Mouse (Mus musculus): ENCODE measurements around the gene Lmo7. TPM values are rescaled to one million over a fixed set of nuclear protein-coding genes. Genes with fewer than 3 reads are reported as not detected.

Lmo7 gene
- polyA plus RNA-seq, 1 experiment from 2014 or later: 0.98 TPM

DNA sequence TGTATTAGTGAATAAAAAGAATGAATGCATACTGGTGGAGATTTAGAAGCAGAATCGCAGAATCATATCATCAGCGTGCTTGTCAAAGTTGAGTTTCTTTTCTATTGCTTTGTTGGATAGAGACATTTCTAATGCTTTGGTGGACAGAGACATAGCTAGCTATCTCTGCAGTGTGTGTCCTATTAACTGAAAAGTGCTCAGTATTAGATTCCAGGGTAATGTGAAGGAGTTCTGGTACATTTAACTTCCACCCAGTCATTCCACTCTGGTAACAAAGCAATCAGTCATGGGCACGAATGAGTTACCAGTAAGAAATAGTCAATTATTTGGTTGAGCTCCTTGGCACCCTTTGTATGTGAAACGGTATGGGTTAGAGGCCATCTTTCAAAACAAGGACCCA, 76.8 kb downstream of the Lmo7 start:
- Histone ChIP-seq H3K4me2 (no peak overlapping the region), H3K4me1 (replicated peaks) (no peaks in the 10 kb centered on the region), H3K9ac (no peak overlapping the region), H3K4me3 (no peak overlapping the region), H3K27ac (replicated peaks) (no peak overlapping the region), H3K27me3 (no peaks in the 10 kb centered on the region), H3K36me3 (no peaks in the 10 kb centered on the region), H3K9me3 (no peaks in the 10 kb centered on the region)
- WGBS: 52% methylated on average over 4 of the region's 4 CpGs
- no peak for ATAC-seq (ENCODE audit: low read depth)

DNA sequence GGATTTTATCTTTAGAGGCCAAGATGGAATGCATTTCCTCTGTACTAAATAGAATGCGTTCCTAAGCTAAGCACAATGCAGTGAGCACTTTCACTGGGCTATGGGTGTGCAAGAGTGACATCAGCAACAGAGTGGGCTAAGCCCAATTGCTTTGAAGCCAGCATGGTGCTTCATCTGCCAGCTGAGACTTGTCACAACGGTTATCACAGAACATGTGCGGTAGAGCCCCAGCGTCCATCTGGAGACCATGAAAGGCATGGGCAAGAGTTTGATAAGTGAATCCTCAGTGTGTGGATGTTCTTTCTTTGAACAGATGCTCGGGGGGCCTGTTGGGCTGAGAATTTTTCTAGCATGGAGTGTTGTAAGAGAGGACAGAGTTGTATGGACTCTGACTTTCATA, 86.7 kb downstream of the Lmo7 start:
- H3K27me3 ChIP-seq: no peaks in the 10 kb centered on the region
- H3K9me3 ChIP-seq: no peaks in the 10 kb centered on the region
- WGBS: 81% methylated on average over 5 of the region's 5 CpGs
- H3K36me3 ChIP-seq: no peaks in the 10 kb centered on the region
- no peaks in the 10 kb centered on the region for H3K4me1 ChIP-seq (replicated peaks)
- H3K9ac ChIP-seq: no peak overlapping the region
- no peak overlapping the region for H3K27ac ChIP-seq (replicated peaks)
- no peak overlapping the region for H3K4me2 ChIP-seq
- ATAC-seq (ENCODE audit: low read depth): no peak
- H3K4me3 ChIP-seq: no peak overlapping the region

DNA sequence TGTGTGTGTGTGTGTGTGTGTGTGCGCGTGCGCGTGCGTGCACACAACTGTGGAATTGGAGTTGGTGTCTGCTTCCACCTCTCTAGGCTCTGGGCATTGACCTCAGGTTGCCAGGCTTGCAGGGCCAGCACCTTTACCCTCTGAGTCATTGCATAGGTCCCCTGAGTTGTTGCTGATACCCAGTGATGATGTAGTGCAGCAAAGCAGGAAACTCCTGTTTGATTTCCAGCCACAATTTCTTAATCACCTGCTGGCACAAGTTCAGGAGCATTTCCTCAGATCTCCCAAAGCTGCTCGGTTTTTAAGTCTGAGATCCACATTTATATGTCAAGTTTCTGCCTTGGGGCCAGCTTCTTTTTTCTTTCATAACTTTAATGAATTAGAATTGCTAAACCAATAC, 92.6 kb downstream of the Lmo7 start:
- no peaks in the 10 kb centered on the region for H3K4me1 ChIP-seq (replicated peaks)
- no peak overlapping the region for H3K9ac ChIP-seq
- no peak overlapping the region for H3K4me2 ChIP-seq
- H3K27me3 ChIP-seq: no peaks in the 10 kb centered on the region
- 87% methylated on average over 6 of the region's 6 CpGs for WGBS
- no peak overlapping the region for H3K4me3 ChIP-seq
- no peak overlapping the region for H3K27ac ChIP-seq (replicated peaks)
- ATAC-seq (ENCODE audit: low read depth): no peak
- H3K9me3 ChIP-seq: no peaks in the 10 kb centered on the region
- H3K36me3 ChIP-seq: no peaks in the 10 kb centered on the region

DNA sequence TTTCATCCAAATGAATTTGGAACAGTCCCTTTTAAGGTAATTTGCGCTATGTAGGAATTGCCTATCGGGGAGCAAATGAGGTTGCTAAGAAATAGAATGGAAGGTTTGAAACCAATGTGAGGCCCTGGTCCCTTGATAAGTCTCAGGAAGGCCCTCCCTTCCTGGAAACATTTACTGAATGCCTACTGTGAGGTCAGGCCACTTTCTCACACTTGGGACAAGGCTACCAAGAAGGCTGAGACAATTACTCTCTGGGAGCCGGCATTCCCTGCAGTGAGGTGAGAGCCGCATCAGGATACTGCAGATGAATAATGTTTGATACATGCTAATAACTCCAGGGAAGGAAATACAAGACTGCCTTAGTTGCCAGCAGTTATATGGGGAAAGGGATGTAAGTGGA, 93.1 kb downstream of the Lmo7 start:
- 58% methylated on average over 4 of the region's 4 CpGs for WGBS
- ATAC-seq (ENCODE audit: low read depth): no peak
- no peak overlapping the region for H3K9ac ChIP-seq
- H3K9me3 ChIP-seq: no peaks in the 10 kb centered on the region
- no peaks in the 10 kb centered on the region for H3K4me1 ChIP-seq (replicated peaks)
- H3K4me2 ChIP-seq: no peak overlapping the region
- no peaks in the 10 kb centered on the region for H3K36me3 ChIP-seq
- H3K27ac ChIP-seq (replicated peaks): no peak overlapping the region
- no peak overlapping the region for H3K4me3 ChIP-seq
- H3K27me3 ChIP-seq: no peaks in the 10 kb centered on the region

DNA sequence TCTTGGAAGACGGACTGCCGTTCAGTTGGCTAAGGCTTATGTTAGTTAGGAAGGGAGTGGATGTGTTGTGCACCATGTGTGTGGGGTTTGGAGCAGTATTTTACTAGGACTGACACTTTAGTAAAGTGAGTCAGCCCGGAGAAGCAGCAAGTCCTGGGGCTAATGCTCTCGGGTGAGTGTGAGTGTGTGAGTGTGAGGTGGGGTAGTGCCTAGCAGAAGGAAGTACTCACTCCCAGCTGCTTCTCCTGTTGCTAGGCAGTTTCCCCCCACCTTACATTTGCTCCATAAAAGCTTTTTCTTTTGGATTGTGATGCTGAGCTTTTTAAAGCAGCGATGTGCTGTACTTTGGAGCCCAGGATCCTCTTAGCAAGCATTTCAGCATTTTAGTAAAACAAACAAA, 99.9 kb downstream of the Lmo7 start:
- Histone ChIP-seq H3K36me3 (no peaks in the 10 kb centered on the region), H3K4me3 (no peak overlapping the region), H3K9ac (no peak overlapping the region), H3K27me3 (no peaks in the 10 kb centered on the region), H3K27ac (replicated peaks) (no peak overlapping the region), H3K4me2 (no peak overlapping the region), H3K9me3 (no peaks in the 10 kb centered on the region), H3K4me1 (replicated peaks) (no peaks in the 10 kb centered on the region)
- 69% methylated on average over 5 of the region's 5 CpGs for WGBS
- ATAC-seq (ENCODE audit: low read depth): no peak

DNA sequence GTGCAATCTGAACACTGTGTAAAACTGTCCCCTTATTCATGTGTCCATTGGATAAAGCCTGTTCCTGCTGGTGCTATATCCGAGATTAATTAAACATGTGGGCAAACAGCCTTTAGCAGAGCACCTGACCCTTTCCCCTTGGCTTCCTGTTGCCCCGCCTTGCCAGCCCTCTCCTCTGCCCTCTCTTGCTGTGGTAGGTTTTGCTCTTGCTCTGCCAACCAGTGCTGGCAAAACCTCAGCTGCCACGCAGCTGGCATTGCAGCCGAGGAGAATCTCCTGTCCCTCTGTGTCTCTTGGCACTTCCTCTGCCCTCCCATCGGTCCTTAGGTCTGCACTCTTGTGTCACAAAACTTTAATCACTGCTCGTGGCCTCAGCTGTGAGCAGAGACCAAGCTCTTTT, 100.4 kb downstream of the Lmo7 start:
- Histone ChIP-seq H3K4me3 (no peak overlapping the region), H3K4me2 (no peak overlapping the region), H3K27ac (replicated peaks) (no peak overlapping the region), H3K4me1 (replicated peaks) (no peaks in the 10 kb centered on the region), H3K27me3 (no peaks in the 10 kb centered on the region), H3K9me3 (no peaks in the 10 kb centered on the region), H3K9ac (no peak overlapping the region), H3K36me3 (no peaks in the 10 kb centered on the region)
- WGBS: 69% methylated on average over 6 of the region's 6 CpGs
- ATAC-seq (ENCODE audit: low read depth): no peak

DNA sequence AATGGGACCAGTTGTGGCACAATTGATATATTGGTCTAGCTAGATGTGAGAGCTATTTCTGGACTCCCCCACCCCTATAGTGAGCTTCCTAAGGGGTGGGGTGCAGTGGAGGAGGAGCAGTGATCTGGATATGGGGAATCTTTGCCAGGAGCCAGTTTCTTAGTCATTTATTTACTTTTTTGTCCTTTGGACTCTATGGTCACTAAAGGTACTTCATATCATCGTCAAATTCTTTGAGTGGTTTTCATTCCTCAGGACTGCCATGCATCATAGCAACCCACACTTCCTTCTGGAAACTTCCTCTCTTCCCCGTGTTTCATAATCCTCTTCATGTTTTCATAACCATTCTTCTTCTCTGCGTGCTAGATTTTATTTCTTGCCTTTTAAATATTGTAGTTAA, 104.4 kb downstream of the Lmo7 start:
- Histone ChIP-seq H3K4me1 (replicated peaks) (no peaks in the 10 kb centered on the region), H3K36me3 (no peaks in the 10 kb centered on the region), H3K4me3 (no peak overlapping the region), H3K4me2 (no peak overlapping the region), H3K27ac (replicated peaks) (no peak overlapping the region), H3K27me3 (no peaks in the 10 kb centered on the region), H3K9ac (no peak overlapping the region), H3K9me3 (no peaks in the 10 kb centered on the region)
- no peak for ATAC-seq (ENCODE audit: low read depth)
- WGBS: 89% methylated on average over 3 of the region's 3 CpGs

DNA sequence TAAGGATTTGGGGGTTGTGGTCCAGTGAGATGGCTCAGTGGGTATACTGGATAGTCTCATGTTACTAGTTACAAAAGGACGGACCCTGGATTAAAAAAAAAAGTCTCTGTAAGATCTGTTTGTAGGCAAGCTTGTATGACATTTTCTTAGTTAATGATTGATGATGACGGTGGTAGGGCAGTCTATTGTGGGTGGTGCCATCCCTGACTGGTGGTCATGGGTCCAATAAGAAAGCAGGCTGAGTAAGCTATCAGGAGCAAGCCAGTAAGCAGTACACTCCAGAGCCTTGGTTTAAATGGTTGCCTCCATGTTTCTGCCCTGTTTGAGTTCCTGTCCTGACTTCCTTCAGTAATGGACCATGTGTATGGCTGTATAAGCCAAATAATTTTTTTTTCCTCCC, 106.6 kb downstream of the Lmo7 start:
- no peak for ATAC-seq (ENCODE audit: low read depth)
- no peak overlapping the region for H3K4me2 ChIP-seq
- no peaks in the 10 kb centered on the region for H3K36me3 ChIP-seq
- WGBS: 98% methylated on average over 2 of the region's 2 CpGs
- H3K4me3 ChIP-seq: no peak overlapping the region
- H3K9me3 ChIP-seq: no peaks in the 10 kb centered on the region
- H3K27me3 ChIP-seq: no peaks in the 10 kb centered on the region
- H3K9ac ChIP-seq: no peak overlapping the region
- no peaks in the 10 kb centered on the region; the same call in 1 of the 2 replicates for H3K4me1 ChIP-seq (replicated peaks)
- H3K27ac ChIP-seq (replicated peaks): no peak overlapping the region

DNA sequence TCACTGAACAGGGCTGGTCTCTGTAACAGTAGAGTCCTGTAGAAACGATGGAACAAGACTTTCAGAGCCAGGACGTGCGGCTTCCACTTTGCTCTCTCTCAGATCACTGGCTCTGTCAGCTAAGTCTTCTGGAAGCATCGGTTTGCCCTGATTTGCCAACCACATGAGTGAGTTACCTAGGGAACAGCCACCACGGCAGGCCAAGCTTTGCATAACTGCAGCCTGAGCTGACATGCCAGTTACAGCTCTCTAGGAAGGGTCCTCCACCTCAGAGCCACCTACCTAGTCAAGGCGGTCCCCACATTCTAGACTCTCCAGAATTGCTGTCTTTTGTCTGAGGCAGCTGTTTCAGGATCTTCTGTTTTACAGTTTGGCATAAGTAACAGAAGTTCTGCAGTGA, 107.4 kb downstream of the Lmo7 start:
- H3K4me1 ChIP-seq (replicated peaks): no peaks in the 10 kb centered on the region; the same call in 1 of the 2 replicates
- no peak overlapping the region for H3K27ac ChIP-seq (replicated peaks)
- no peak overlapping the region for H3K9ac ChIP-seq
- ATAC-seq (ENCODE audit: low read depth): no peak
- WGBS: 75% methylated on average over 6 of the region's 6 CpGs
- H3K36me3 ChIP-seq: no peaks in the 10 kb centered on the region
- no peaks in the 10 kb centered on the region for H3K9me3 ChIP-seq
- H3K4me3 ChIP-seq: no peak overlapping the region
- no peak overlapping the region for H3K4me2 ChIP-seq
- no peaks in the 10 kb centered on the region for H3K27me3 ChIP-seq

DNA sequence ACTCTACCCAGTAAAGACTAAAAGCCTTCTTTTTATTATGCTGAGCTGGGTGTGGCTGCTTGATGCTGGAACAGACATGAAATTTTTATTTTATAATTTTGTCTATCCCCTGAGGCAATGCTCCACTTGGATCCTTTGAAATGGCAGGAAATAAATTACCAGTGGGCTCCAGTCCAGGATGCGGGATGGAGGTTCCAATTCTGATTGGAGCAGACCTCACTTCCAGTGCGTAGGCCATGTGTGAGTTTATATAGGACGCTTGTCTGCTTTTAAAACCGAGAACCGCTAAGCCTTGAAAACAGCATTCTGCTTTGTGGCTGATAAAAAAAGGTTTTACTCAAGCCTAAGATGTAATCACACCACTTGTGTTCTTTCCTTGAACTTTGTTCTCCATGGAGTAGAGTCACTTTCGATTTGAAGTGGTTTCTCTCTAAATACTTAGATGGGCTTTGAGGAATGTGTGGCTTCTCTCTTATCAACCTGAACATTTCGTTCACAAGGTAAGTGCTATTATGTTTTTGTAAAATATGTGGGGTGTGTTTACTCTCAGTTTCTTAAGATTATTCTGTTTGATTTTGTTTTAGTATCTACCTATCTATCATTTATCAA, 108.6 kb downstream of the Lmo7 start:
- Histone ChIP-seq H3K9me3 (no peaks in the 10 kb centered on the region), H3K36me3 (no peaks in the 10 kb centered on the region), H3K27ac (replicated peaks) (no peak overlapping the region), H3K4me2 (no peak overlapping the region), H3K4me1 (replicated peaks) (no peaks in the 10 kb centered on the region; the same call in 1 of the 2 replicates), H3K9ac (no peak overlapping the region), H3K27me3 (no peaks in the 10 kb centered on the region), H3K4me3 (no peak overlapping the region)
- ATAC-seq (ENCODE audit: low read depth): no peak
- 74% methylated on average over 7 of the region's 7 CpGs for WGBS

DNA sequence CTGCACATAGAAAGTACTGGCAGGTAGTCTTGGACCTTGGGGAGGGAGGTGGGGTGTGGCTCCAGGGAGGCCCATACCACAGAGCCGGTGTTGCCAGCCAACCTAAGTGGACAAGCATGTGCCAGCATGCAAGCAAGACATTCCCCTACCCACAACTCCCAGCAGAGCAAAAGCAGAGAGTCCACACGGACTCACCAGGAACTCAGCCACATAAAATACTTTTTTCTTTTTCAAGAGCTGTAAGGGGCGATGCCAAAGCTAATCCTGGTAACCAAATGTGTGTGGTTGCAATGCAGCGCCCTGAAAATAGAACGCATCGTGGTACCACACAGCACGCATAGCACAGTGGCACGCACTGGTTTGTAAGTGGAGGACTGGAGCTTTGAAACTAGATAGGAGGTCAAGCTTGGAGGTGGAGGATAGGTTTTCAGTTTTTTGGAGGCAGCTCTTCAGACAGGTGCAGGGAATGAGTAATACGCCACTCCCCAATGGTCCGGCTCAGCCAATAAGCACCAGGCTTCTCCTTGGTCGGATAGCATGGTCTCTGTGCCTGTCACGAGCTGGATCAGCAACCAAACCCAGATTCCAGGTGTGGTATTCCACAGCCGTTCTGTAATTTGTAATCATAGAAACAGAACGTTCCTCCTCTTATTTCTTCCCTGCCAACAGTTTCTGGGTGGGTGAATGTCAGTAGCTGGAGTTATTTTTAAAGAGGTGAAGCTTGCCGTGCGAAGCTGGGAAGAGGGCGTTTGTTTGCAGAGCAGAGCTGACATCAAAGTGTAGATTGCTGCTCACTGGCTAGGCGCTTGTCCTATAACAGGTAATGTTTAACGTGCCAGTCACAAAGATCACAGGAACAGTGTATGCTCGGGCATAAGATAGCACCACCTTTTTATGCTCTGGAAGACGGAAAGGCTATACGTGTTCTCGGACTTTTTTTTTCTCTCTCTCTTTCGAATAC, 110.3 kb downstream of the Lmo7 start:
- Histone ChIP-seq H3K9me3 (no peaks in the 10 kb centered on the region), H3K27me3 (no peaks in the 10 kb centered on the region), H3K4me1 (replicated peaks) (no peaks in the 10 kb centered on the region; the same call in 1 of the 2 replicates), H3K9ac (no peak overlapping the region), H3K4me2 (no peak overlapping the region), H3K36me3 (no peaks in the 10 kb centered on the region), H3K4me3 (no peak overlapping the region), H3K27ac (replicated peaks) (no peak overlapping the region)
- ATAC-seq (ENCODE audit: low read depth): no peak
- WGBS: 79% methylated on average over 24 of the region's 24 CpGs

DNA sequence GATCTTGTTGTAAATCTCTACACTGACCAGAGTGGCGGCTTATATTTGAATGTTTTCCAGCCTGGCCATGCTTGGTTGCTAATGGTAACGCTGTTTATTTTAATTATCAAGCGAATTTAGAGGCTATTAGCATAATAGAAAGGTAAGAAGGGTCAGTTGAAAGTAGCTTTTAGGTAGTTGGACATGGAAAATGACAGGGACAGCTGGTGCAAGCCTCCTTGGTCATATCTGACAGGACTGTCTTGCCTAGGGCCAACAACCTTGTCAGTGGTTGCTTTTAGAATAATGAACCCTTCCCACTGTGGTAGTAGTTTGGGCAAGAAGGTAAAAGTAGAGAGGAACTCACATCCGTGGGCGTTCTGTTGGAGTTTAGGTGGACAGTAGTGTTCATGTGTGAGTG, 111.5 kb downstream of the Lmo7 start:
- WGBS: 85% methylated on average over 5 of the region's 5 CpGs
- Histone ChIP-seq H3K9me3 (no peaks in the 10 kb centered on the region), H3K27me3 (no peaks in the 10 kb centered on the region), H3K36me3 (no peaks in the 10 kb centered on the region), H3K4me2 (no peak overlapping the region), H3K9ac (no peak overlapping the region), H3K4me3 (no peak overlapping the region), H3K4me1 (replicated peaks) (no peaks in the 10 kb centered on the region; the same call in 1 of the 2 replicates), H3K27ac (replicated peaks) (no peak overlapping the region)
- no peak for ATAC-seq (ENCODE audit: low read depth)

All from neural tube, embryonic 13.5 days (tissue).